Mouse (Mus musculus): ENCODE measurements around the gene Nek3. TPM values are rescaled to one million over a fixed set of nuclear protein-coding genes. Genes with fewer than 3 reads are reported as not detected.

The Nek3 gene
- 4.2 TPM for polyA plus RNA-seq (2017; shearing (Covaris generic))

GRCm38 (mm10) chr8:22166080-22166603 is at the start of gene Nek3:
Gene Nek3 (minus strand): TSS chr8:22166435.

GRCm38 (mm10) chr8:22192660-22193431 is 26.6 kb upstream of the Nek3 start, which contains the start of gene Vps36:
Gene Vps36 (plus strand): TSS chr8:22192809.

GRCm38 (mm10) chr8:22185431-22186397 is 19.5 kb upstream of the Nek3 start, which contains the start of gene Ckap2:
Gene Ckap2 (minus strand): TSS chr8:22185819.

GRCm38 (mm10) chr8:22124220-22125152 is 41.7 kb downstream of the Nek3 start, which contains the start of gene Nek5:
Gene Nek5 (minus strand): TSS chr8:22125053.

Other genes with a start within 250 kb of the Nek3 start
- not detected for gene Defb15, start 233.7 kb downstream of the Nek3 start, polyA plus RNA-seq (2017; shearing (Covaris generic))
- gene Defb35, start 228.1 kb downstream of the Nek3 start, polyA plus RNA-seq (2017; shearing (Covaris generic)), result not detected
- not detected for gene Defb13, start 219.7 kb downstream of the Nek3 start, polyA plus RNA-seq (2017; shearing (Covaris generic))
- not detected for gene Fam90a1a, start 207.7 kb downstream of the Nek3 start, polyA plus RNA-seq (2017; shearing (Covaris generic))
- not detected for gene Ccdc70, start 196.7 kb downstream of the Nek3 start, polyA plus RNA-seq (2017; shearing (Covaris generic))
- gene Atp7b, start 106.1 kb downstream of the Nek3 start, polyA plus RNA-seq (2017; shearing (Covaris generic)), result 0.05 TPM
- 10.2 TPM for gene Alg11, start 105.7 kb downstream of the Nek3 start, polyA plus RNA-seq (2017; shearing (Covaris generic))
- gene Nek5, start 41.4 kb downstream of the Nek3 start, polyA plus RNA-seq (2017; shearing (Covaris generic)), result not detected
- gene Ckap2, start 19.4 kb upstream of the Nek3 start, polyA plus RNA-seq (2017; shearing (Covaris generic)), result 1.5 TPM
- gene Vps36, start 26.4 kb upstream of the Nek3 start, polyA plus RNA-seq (2017; shearing (Covaris generic)), result 31.7 TPM
- gene Thsd1, start 60.9 kb upstream of the Nek3 start, polyA plus RNA-seq (2017; shearing (Covaris generic)), result 0.56 TPM
- not detected for gene Tpte, start 117.0 kb upstream of the Nek3 start, polyA plus RNA-seq (2017; shearing (Covaris generic))
- 6.4 TPM for gene Slc25a15, start 232.2 kb upstream of the Nek3 start, polyA plus RNA-seq (2017; shearing (Covaris generic))
- 12.9 TPM for gene Mrps31, start 244.9 kb upstream of the Nek3 start, polyA plus RNA-seq (2017; shearing (Covaris generic))

All from effector memory CD4-positive, alpha-beta T cell, adult 5 months (primary cell).